Mouse (Mus musculus) G1E (cell line): ENCODE results near the gene Abhd14b. TPM values are rescaled to one million over a fixed set of nuclear protein-coding genes. Genes with fewer than 3 reads are reported as not detected.

Experiments used
- ATAC-seq: 2 replicates; pipeline ENCODE4 v1.8.0; 2016; ENCODE audit warnings: mild to moderate bottlenecking; ENCODE audit not compliant: insufficient number of reproducible peaks, poor library complexity, low FRiP score, severe bottlenecking; ENCODE audit errors: extremely low read depth
- DNase-seq: peaks from one replicate; pipeline ENCODE4 v3.0.0; 2012; ENCODE audit warnings: low spot score
- H3K27me3 ChIP-seq: 2 replicates; pipeline ENCODE4 v1.6.1; 2012; ENCODE audit warnings: mild to moderate bottlenecking, low read length, inconsistent platforms; ENCODE audit not compliant: insufficient read depth
- H3K36me3 ChIP-seq: replicated peaks from 2 replicates; pipeline ENCODE3; 2012; ENCODE audit warnings: mild to moderate bottlenecking, inconsistent platforms
- H3K4me1 ChIP-seq: 2 replicates; pipeline ENCODE4 v1.6.1; 2012; ENCODE audit warnings: low read depth, low read length, inconsistent platforms, mixed read lengths; ENCODE audit not compliant: insufficient read depth
- H3K4me3 ChIP-seq: 2 replicates; pipeline ENCODE4 v1.5.1; 2012; ENCODE audit warnings: low read depth, mild to moderate bottlenecking, inconsistent platforms, low read length, moderate library complexity, mixed read lengths
- H3K9me3 ChIP-seq: replicated peaks from 2 replicates; pipeline ENCODE4 v1.6.1; 2012; ENCODE audit warnings: inconsistent platforms
- CTCF ChIP-seq: IDR thresholded peaks from 2 replicates; pipeline ENCODE4 v1.5.1; 2012; ENCODE audit warnings: low read depth, low read length, inconsistent platforms, mixed read lengths
- GATA1 ChIP-seq: IDR thresholded peaks from 2 replicates; pipeline ENCODE4 v1.6.1; 2012; ENCODE audit warnings: borderline replicate concordance, low read length, inconsistent platforms, mixed read lengths
- GATA2 ChIP-seq: IDR thresholded peaks from 2 replicates; pipeline ENCODE4 v1.6.1; 2012; ENCODE audit warnings: low read depth, low read length, inconsistent platforms, borderline replicate concordance
- POLR2AphosphoS5 ChIP-seq: IDR thresholded peaks from 2 replicates; pipeline ENCODE4 v1.6.1; 2012; ENCODE audit warnings: low read depth, low read length, inconsistent platforms; ENCODE audit not compliant: insufficient replicate concordance
- TAL1 ChIP-seq: conservative IDR thresholded peaks from 2 replicates; pipeline ENCODE4 v1.6.1; 2012; ENCODE audit warnings: low read depth, low read length, inconsistent platforms, mixed read lengths
- polyA plus RNA-seq: library from polyadenylated mRNA; stranded (reverse); fragments of >175 nt; gene quantifications from 2 replicates; pipeline ENCODE4 v1.2.3, GENCODE M21; 2012
- total RNA-seq, 2 experiments: library from RNA; stranded (forward) in 1 of 2; stranded (reverse) in 1 of 2; fragments of 200-1000 nt in 1 of 2; fragments of >200 nt in 1 of 2; fragmentation: Nextera tagmentation in 1 of 2; gene quantifications; 2 replicates each; pipeline ENCODE4 v1.2.3; 2014 to 2017

Gene Abhd14b
- total and polyA plus RNA-seq, 3 experiments = 2.3 to 6.9 (median 2.6) TPM

- DNase-seq (no peak), ATAC-seq (no peak)
- Histone ChIP-seq H3K9me3 (no peaks in the 10 kb centered on the region), H3K4me1 (peaks cover 35% of the 10 kb centered on the region), H3K4me3 (no peak overlapping the region), H3K27me3 (peaks cover 86% of the 10 kb centered on the region), H3K36me3 (no peaks in the 10 kb centered on the region)
- TF ChIP-seq GATA2 (no peak), POLR2AphosphoS5 (no peak), CTCF (no peak), TAL1 (no peak), GATA1 (no peak)
These were observed 9.3 kb downstream of the Abhd14b start for GRCm38 (mm10) chr9:106456325-106457162.

GRCm38 (mm10) chr9:106457163-106457559, 9.9 kb downstream of the Abhd14b start:
- peaks cover 30% of the 10 kb centered on the region for H3K4me1 ChIP-seq
- ATAC-seq = no peak

GRCm38 (mm10) chr9:106457920-106458319, 10.7 kb downstream of the Abhd14b start:
- H3K36me3 ChIP-seq = no peaks in the 10 kb centered on the region
- H3K4me3 ChIP-seq = no peak overlapping the region
- ATAC-seq (no peak), DNase-seq (no peak)
- H3K27me3 ChIP-seq = peaks cover 78% of the 10 kb centered on the region
- H3K4me1 ChIP-seq = peaks cover 23% of the 10 kb centered on the region
- H3K9me3 ChIP-seq = no peaks in the 10 kb centered on the region
- no peak for TF ChIP-seq GATA1
- TF ChIP-seq TAL1 = no peak
- TF ChIP-seq GATA2 = no peak
- no peak for TF ChIP-seq CTCF
- no peak for TF ChIP-seq POLR2AphosphoS5

More at GRCm38 (mm10) chr9:106457163-106457559, 9.9 kb downstream of the Abhd14b start:
- Histone ChIP-seq H3K4me3 (no peak overlapping the region), H3K9me3 (no peaks in the 10 kb centered on the region), H3K36me3 (no peaks in the 10 kb centered on the region), H3K27me3 (peaks cover 84% of the 10 kb centered on the region)
- no peak for DNase-seq
- TF ChIP-seq GATA1 = no peak
- TF ChIP-seq CTCF = no peak
- TF ChIP-seq GATA2 = no peak
- TF ChIP-seq POLR2AphosphoS5 = no peak
- no peak for TF ChIP-seq TAL1

GRCm38 (mm10) chr9:106459946-106460345, 12.7 kb downstream of the Abhd14b start:
- H3K4me1 ChIP-seq = peaks cover 7% of the 10 kb centered on the region
- H3K9me3 ChIP-seq = peaks cover 4% of the 10 kb centered on the region
- no peak for ATAC-seq
- H3K27me3 ChIP-seq = peaks cover 70% of the 10 kb centered on the region
- no peaks in the 10 kb centered on the region for H3K36me3 ChIP-seq
- H3K4me3 ChIP-seq = no peak overlapping the region
- TF ChIP-seq TAL1 (no peak), GATA2 (no peak), GATA1 (no peak), CTCF (no peak), POLR2AphosphoS5 (no peak)
- no peak for DNase-seq

GRCm38 (mm10) chr9:106460401-106461025, 13.3 kb downstream of the Abhd14b start:
- no peaks in the 10 kb centered on the region for H3K36me3 ChIP-seq

GRCm38 (mm10) chr9:106461026-106461415, 13.8 kb downstream of the Abhd14b start:
- Histone ChIP-seq H3K4me1 (peaks cover 3% of the 10 kb centered on the region; the same call in 1 of the 2 replicates), H3K36me3 (no peaks in the 10 kb centered on the region), H3K27me3 (peaks cover 64% of the 10 kb centered on the region), H3K9me3 (peaks cover 12% of the 10 kb centered on the region), H3K4me3 (no peak overlapping the region)
- ATAC-seq (no peak), DNase-seq (no peak)
- TF ChIP-seq TAL1 = no peak
- TF ChIP-seq CTCF = no peak
- no peak for TF ChIP-seq POLR2AphosphoS5
- TF ChIP-seq GATA2 = no peak
- no peak for TF ChIP-seq GATA1

More at GRCm38 (mm10) chr9:106460401-106461025, 13.3 kb downstream of the Abhd14b start:
- peaks cover 64% of the 10 kb centered on the region for H3K27me3 ChIP-seq
- TF ChIP-seq POLR2AphosphoS5 (no peak), CTCF (no peak), TAL1 (no peak), GATA2 (no peak), GATA1 (no peak)
- H3K9me3 ChIP-seq = peaks cover 9% of the 10 kb centered on the region
- ATAC-seq (no peak), DNase-seq (no peak)
- H3K4me3 ChIP-seq = no peak overlapping the region
- H3K4me1 ChIP-seq = peaks cover 3% of the 10 kb centered on the region; the same call in 1 of the 2 replicates
